Mouse (Mus musculus): ENCODE measurements around the gene Caln1. TPM values are rescaled to one million over a fixed set of nuclear protein-coding genes. Genes with fewer than 3 reads are reported as not detected.
A peak's percentile ranks its signal among the peaks of the same experiment; 100 is the strongest.

Caln1 gene
- total RNA-seq, 2 experiments from 2014 or later: 129 to 132 TPM

DNA sequence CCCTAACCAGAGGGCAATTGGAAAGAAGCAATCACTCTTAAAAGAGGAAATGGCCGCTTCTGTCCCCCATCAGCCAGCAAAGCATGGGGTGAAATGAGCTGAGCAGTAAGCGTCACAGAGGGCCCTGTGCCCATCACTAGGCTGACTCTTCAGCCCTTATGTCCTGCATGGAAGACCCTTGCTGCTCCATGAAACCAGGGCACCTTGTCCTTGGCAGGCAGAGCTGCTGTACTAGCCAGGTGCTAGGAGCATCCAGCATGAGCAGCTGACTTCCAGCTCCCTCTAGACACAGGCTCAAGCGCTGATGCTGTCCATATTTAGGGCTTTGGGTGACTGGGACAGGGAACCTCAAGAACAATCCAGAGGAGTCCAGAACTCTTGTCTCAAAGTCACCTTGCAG is 506.1 kb downstream of the Caln1 start:
- Histone ChIP-seq H3K4me3 (no peak overlapping the region), H3K27ac (no peak overlapping the region)
- DNase-seq (ENCODE audit: low spot score in 2 of 2): no peak
- no peak for TF ChIP-seq CTCF (conservative IDR thresholded peaks at IDR 0.05)

DNA sequence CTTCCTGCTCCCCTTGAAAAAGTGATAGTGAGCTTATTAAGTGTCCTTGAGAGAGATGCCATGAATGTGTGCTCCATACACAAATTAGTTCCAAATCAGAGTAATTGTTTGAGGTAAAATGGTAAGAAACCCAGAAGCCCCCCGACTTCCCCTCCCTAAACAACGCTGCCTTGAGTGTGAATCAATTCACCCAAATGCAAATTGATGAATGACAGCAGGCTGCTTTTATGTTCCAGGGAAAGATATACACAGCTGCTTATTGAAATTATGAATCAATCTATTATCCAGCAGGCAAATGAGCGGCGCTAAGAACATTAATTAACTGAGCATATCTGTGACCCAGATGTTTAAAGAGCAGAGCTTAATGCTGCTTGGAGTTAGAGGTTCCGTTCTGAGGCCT is 511.1 kb downstream of the Caln1 start:
- DNase-seq (ENCODE audit: low spot score in 2 of 2): no peak
- TF ChIP-seq CTCF (conservative IDR thresholded peaks at IDR 0.05): no peak
- no peak overlapping the region for H3K27ac ChIP-seq
- no peak overlapping the region for H3K4me3 ChIP-seq

DNA sequence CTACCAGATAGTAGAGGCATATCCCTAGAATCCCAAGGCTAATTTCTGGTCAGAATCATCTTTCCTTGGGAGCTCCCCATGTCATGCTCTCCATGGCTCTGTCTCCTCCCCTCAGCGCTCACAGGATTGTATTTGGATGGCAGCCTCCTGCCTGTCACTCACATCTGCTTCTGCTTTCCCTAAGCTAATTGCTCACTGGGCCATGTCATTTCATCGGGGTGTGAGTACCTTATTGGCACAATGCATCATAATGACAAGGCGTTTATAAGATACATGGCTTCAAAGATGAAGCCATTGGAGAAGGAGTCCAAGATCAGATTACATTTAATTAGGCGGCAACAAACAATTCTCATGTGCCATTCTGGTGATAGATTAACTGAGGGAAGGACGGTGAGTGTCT is 522.5 kb downstream of the Caln1 start:
- TF ChIP-seq CTCF (conservative IDR thresholded peaks at IDR 0.05): no peak
- no peak for DNase-seq (ENCODE audit: low spot score in 2 of 2)

DNA sequence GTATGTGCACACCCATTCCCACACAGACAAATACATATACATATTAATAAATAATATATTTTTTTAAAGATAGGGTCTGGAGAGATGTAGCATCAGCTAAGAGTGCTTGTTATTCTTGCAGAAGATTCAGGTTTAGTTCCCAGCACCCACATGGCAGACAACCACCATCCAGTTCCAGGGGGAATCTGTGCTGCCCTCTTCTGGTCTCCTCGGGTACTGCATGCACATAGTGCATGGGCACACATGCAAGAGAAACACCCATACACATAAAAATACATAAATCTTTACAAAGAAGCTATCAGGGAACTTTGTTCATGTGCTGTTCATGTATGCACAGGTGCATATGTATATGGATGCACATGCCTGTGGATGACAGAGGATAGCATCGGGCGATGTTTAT is 526.7 kb downstream of the Caln1 start:
- DNase-seq (ENCODE audit: low spot score in 2 of 2): no peak
- Histone ChIP-seq H3K4me3 (no peak overlapping the region), H3K27ac (no peak overlapping the region)
- peak; percentile 72 for TF ChIP-seq CTCF (conservative IDR thresholded peaks at IDR 0.05)

More for the DNA sequence above, 522.5 kb downstream of the Caln1 start:
- Histone ChIP-seq H3K27ac (no peak overlapping the region), H3K4me3 (no peak overlapping the region)

Other genes starting within 250 kb of the Caln1 start
- 10 to 100 TPM; 10.3 to 12.8 TPM for gene Kctd7, start 224.6 kb upstream of the Caln1 start, total RNA-seq (2021)
- 10 to 100 TPM; 48.8 to 51.1 TPM for gene Rabgef1, start 197.7 kb upstream of the Caln1 start, total RNA-seq (2021)
- 10 to 100 TPM; 39.7 to 41.4 TPM for gene Tmem248, start 152.4 kb upstream of the Caln1 start, total RNA-seq (2021)
- gene Sbds, start 113.9 kb upstream of the Caln1 start, total RNA-seq (2021): 10 to 100 TPM; 76.5 to 81.9 TPM
- gene Tyw1, start 113.8 kb upstream of the Caln1 start, total RNA-seq (2021): 10 to 100 TPM; 16.2 to 17.7 TPM
- 1 to 10 TPM; 1.9 to 2.9 TPM for gene A330070K13Rik, start 15.2 kb downstream of the Caln1 start, total RNA-seq (2021)